Mouse (Mus musculus): ENCODE data around the gene Acap1.

GRCm38 (mm10) chr11:69914372-69914764, 19.0 kb upstream of the Acap1 start:
- TF ChIP-seq CTCF (IDR thresholded peaks at IDR 0.05; ENCODE audit: low read depth), result no peak
- no peak for TF ChIP-seq EP300 (IDR thresholded peaks at IDR 0.05; ENCODE audit: low read depth)

All from liver, embryonic 14.5 days (tissue).